Mouse (Mus musculus) MEL (cell line): ENCODE data around the gene Arsb. TPM values are rescaled to one million over a fixed set of nuclear protein-coding genes. Genes with fewer than 3 reads are reported as not detected.

Experiments used
- DNase-seq: peaks from one replicate; pipeline ENCODE4 v3.0.0; 2011; ENCODE audit warnings: low read depth, low spot score
- H3K27ac ChIP-seq: 2 replicates; pipeline ENCODE4 v1.5.1; 2012; ENCODE audit warnings: low read depth, mild to moderate bottlenecking, control low read depth, low read length, moderate library complexity; ENCODE audit not compliant: control insufficient read depth
- H3K27me3 ChIP-seq, 2 experiments: fragments of 150-350 bp in 1 of 2; sonication (generic) in 1 of 2; 2 replicates each; pipeline ENCODE4 v1.6.1; 2012; ENCODE audit warnings: low read length in 2 of 2, mild to moderate bottlenecking in 2 of 2, improper control_type of control experiment in 1 of 2, moderate library complexity in 1 of 2; ENCODE audit not compliant: insufficient read depth in 2 of 2, control insufficient read depth in 1 of 2
- H3K36me3 ChIP-seq, 2 experiments: 2 replicates each; pipeline ENCODE4 v1.6.1; 2012 to 2014; ENCODE audit warnings: low read length in 2 of 2, improper control_type of control experiment in 1 of 2, inconsistent platforms in 1 of 2, mild to moderate bottlenecking in 1 of 2; ENCODE audit not compliant: insufficient read depth in 2 of 2, control insufficient read depth in 1 of 2
- H3K4me1 ChIP-seq, 2 experiments: fragments of 150-350 bp in 1 of 2; sonication (generic) in 1 of 2; 2 replicates each; pipeline ENCODE4 v1.6.1; 2012; ENCODE audit warnings: low read length in 2 of 2, improper control_type of control experiment in 1 of 2, mild to moderate bottlenecking in 1 of 2; ENCODE audit not compliant: insufficient read depth in 2 of 2, control insufficient read depth in 1 of 2
- H3K4me3 ChIP-seq, 2 experiments: fragments of 150-350 bp in 1 of 2; sonication (generic) in 1 of 2; 2 replicates each; pipeline ENCODE4 v1.5.1; 2012; ENCODE audit warnings: low read depth in 2 of 2, low read length in 2 of 2, mild to moderate bottlenecking in 2 of 2, moderate library complexity in 2 of 2, control low read depth in 1 of 2, improper control_type of control experiment in 1 of 2; ENCODE audit not compliant: control insufficient read depth in 1 of 2, insufficient read depth in 1 of 2
- H3K79me2 ChIP-seq: 2 replicates; pipeline ENCODE4 v1.6.1; 2012; ENCODE audit warnings: mild to moderate bottlenecking, low read length, moderate library complexity; ENCODE audit not compliant: control insufficient read depth, poor library complexity, insufficient read depth
- H3K9ac ChIP-seq: 2 replicates; pipeline ENCODE4 v1.6.1; 2012; ENCODE audit warnings: low read depth, mild to moderate bottlenecking, control low read depth, low read length, moderate library complexity; ENCODE audit not compliant: control insufficient read depth, poor library complexity, severe bottlenecking
- H3K9me3 ChIP-seq: fragments of 150-350 bp; sonication (generic); replicated peaks from 2 replicates; pipeline ENCODE4 v1.6.1; 2012; ENCODE audit warnings: mild to moderate bottlenecking, low read length, improper control_type of control experiment, moderate library complexity; ENCODE audit not compliant: insufficient read depth
- BHLHE40 ChIP-seq: IDR thresholded peaks from 2 replicates; pipeline ENCODE4 v1.6.1; 2012; ENCODE audit warnings: low read depth, mild to moderate bottlenecking, inconsistent platforms, low read length, improper control_type of control experiment, borderline replicate concordance
- CHD1 ChIP-seq: IDR thresholded peaks from 2 replicates; pipeline ENCODE4 v1.6.1; 2012; ENCODE audit warnings: low read depth, mild to moderate bottlenecking, inconsistent platforms, low read length, improper control_type of control experiment
- CTCF ChIP-seq, 3 experiments: IDR thresholded peaks in 2 of 3; conservative IDR thresholded peaks in 1 of 3; 2 replicates each; pipeline ENCODE4 v1.5.1; 2011 to 2012; ENCODE audit warnings: low read length in 3 of 3, low read depth in 2 of 3, mild to moderate bottlenecking in 2 of 3, improper control_type of control experiment in 1 of 3, inconsistent platforms in 1 of 3, mixed read lengths in 1 of 3, moderate library complexity in 1 of 3; ENCODE audit not compliant: control insufficient read depth in 1 of 3, insufficient read depth in 1 of 3, poor library complexity in 1 of 3, severe bottlenecking in 1 of 3
- E2F4 ChIP-seq: IDR thresholded peaks from 2 replicates; pipeline ENCODE4 v1.6.1; 2011; ENCODE audit warnings: low read depth, low read length, improper control_type of control experiment, borderline replicate concordance
- EP300 ChIP-seq, 2 experiments: IDR thresholded peaks; 2 replicates each; pipeline ENCODE4 v1.6.1; 2011; ENCODE audit warnings: improper control_type of control experiment in 2 of 2, low read length in 2 of 2, low read depth in 1 of 2, mild to moderate bottlenecking in 1 of 2
- ETS1 ChIP-seq: IDR thresholded peaks from 2 replicates; pipeline ENCODE4 v1.6.1; 2012; ENCODE audit warnings: low read depth, mild to moderate bottlenecking, inconsistent platforms, low read length, improper control_type of control experiment, moderate library complexity
- GABPA ChIP-seq: IDR thresholded peaks from 2 replicates; pipeline ENCODE4 v1.6.1; 2012; ENCODE audit warnings: low read depth, mild to moderate bottlenecking, inconsistent platforms, low read length, improper control_type of control experiment, moderate library complexity
- GATA1 ChIP-seq: IDR thresholded peaks from 2 replicates; pipeline ENCODE4 v1.6.1; 2011; ENCODE audit warnings: low read depth, low read length, improper control_type of control experiment
- HCFC1 ChIP-seq: IDR thresholded peaks from 2 replicates; pipeline ENCODE4 v1.6.1; 2012; ENCODE audit warnings: low read depth, mild to moderate bottlenecking, inconsistent platforms, low read length, improper control_type of control experiment, moderate library complexity
- JUND ChIP-seq: IDR thresholded peaks from 2 replicates; pipeline ENCODE4 v1.6.1; 2011; ENCODE audit warnings: low read depth, mild to moderate bottlenecking, improper control_type of control experiment, low read length
- MAFK ChIP-seq: IDR thresholded peaks from 2 replicates; pipeline ENCODE4 v1.6.1; 2011; ENCODE audit warnings: low read depth, mild to moderate bottlenecking, low read length, improper control_type of control experiment, borderline replicate concordance
- MAX ChIP-seq: IDR thresholded peaks from 2 replicates; pipeline ENCODE4 v1.6.1; 2011; ENCODE audit warnings: low read length, improper control_type of control experiment
- MXI1 ChIP-seq: IDR thresholded peaks from 2 replicates; pipeline ENCODE4 v1.6.1; 2011; ENCODE audit warnings: mild to moderate bottlenecking, low read depth, low read length, improper control_type of control experiment
- MYB ChIP-seq: IDR thresholded peaks from 2 replicates; pipeline ENCODE4 v1.6.1; 2011; ENCODE audit warnings: mild to moderate bottlenecking, low read depth, low read length, improper control_type of control experiment
- MYC ChIP-seq: IDR thresholded peaks from 2 replicates; pipeline ENCODE4 v1.6.1; 2011; ENCODE audit warnings: low read depth, mild to moderate bottlenecking, low read length, improper control_type of control experiment, moderate library complexity
- NRF1 ChIP-seq: IDR thresholded peaks from 2 replicates; pipeline ENCODE4 v1.6.1; 2014; ENCODE audit warnings: low read depth, mild to moderate bottlenecking, inconsistent platforms, low read length, improper control_type of control experiment, moderate library complexity; ENCODE audit not compliant: poor library complexity, insufficient read depth, severe bottlenecking
- POLR2AphosphoS5 ChIP-seq: IDR thresholded peaks from 2 replicates; pipeline ENCODE4 v1.6.1; 2012; ENCODE audit warnings: low read depth, borderline replicate concordance, mild to moderate bottlenecking, inconsistent platforms, low read length, moderate library complexity, mixed read lengths
- RAD21 ChIP-seq: IDR thresholded peaks from 2 replicates; pipeline ENCODE4 v1.6.1; 2011; ENCODE audit warnings: mild to moderate bottlenecking, low read depth, low read length, improper control_type of control experiment
- RCOR1 ChIP-seq: IDR thresholded peaks from 2 replicates; pipeline ENCODE4 v1.6.1; 2012; ENCODE audit warnings: low read depth, mild to moderate bottlenecking, inconsistent platforms, low read length, improper control_type of control experiment
- SIN3A ChIP-seq: IDR thresholded peaks from 2 replicates; pipeline ENCODE4 v1.6.1; 2012; ENCODE audit warnings: low read length, improper control_type of control experiment, inconsistent platforms
- SMC3 ChIP-seq: IDR thresholded peaks from 2 replicates; pipeline ENCODE4 v1.6.1; 2011; ENCODE audit warnings: low read depth, low read length, improper control_type of control experiment
- TBP ChIP-seq: IDR thresholded peaks from 2 replicates; pipeline ENCODE4 v1.8.0; 2011; ENCODE audit warnings: low read depth, low read length, improper control_type of control experiment
- TCF12 ChIP-seq: IDR thresholded peaks from 2 replicates; pipeline ENCODE4 v1.6.1; 2014; ENCODE audit warnings: low read depth, mild to moderate bottlenecking, inconsistent platforms, low read length, improper control_type of control experiment, moderate library complexity
- USF1 ChIP-seq: IDR thresholded peaks from 2 replicates; pipeline ENCODE4 v1.6.1; 2014; ENCODE audit warnings: low read depth, mild to moderate bottlenecking, inconsistent platforms, low read length, improper control_type of control experiment, moderate library complexity
- USF2 ChIP-seq, 2 experiments: IDR thresholded peaks; 2 replicates each; pipeline ENCODE4 v1.6.1; 2011 to 2012; ENCODE audit warnings: improper control_type of control experiment in 2 of 2, low read length in 2 of 2, borderline replicate concordance in 1 of 2, inconsistent platforms in 1 of 2, low read depth in 1 of 2, mild to moderate bottlenecking in 1 of 2; ENCODE audit not compliant: insufficient read depth in 1 of 2
- ZC3H11A ChIP-seq: IDR thresholded peaks from 2 replicates; pipeline ENCODE4 v1.6.1; 2012; ENCODE audit warnings: low read depth, mild to moderate bottlenecking, inconsistent platforms, low read length, improper control_type of control experiment
- ZKSCAN1 ChIP-seq: IDR thresholded peaks from 2 replicates; pipeline ENCODE4 v1.6.1; 2012; ENCODE audit warnings: low read depth, mild to moderate bottlenecking, inconsistent platforms, low read length, improper control_type of control experiment, moderate library complexity
- ZNF384 ChIP-seq: IDR thresholded peaks from 2 replicates; pipeline ENCODE4 v1.6.1; 2012; ENCODE audit warnings: low read depth, mild to moderate bottlenecking, inconsistent platforms, low read length, improper control_type of control experiment
- polyA plus RNA-seq, 2 experiments: library from polyadenylated mRNA; stranded (reverse) in 1 of 2; unstranded in 1 of 2; fragments of >175 nt in 1 of 2; fragments of >200 nt in 1 of 2; gene quantifications; 2 replicates each; pipeline versions ENCODE4 v1.2.1 to v1.2.4; 2012; ENCODE audit warnings: low replicate concordance in 2 of 2, low read depth in 1 of 2; ENCODE audit not compliant: insufficient read length in 2 of 2, insufficient read depth in 1 of 2, missing spikeins in 1 of 2
- total RNA-seq: library from RNA; depleted of rRNA; stranded (reverse); fragments of 300-350 nt; gene quantifications from 2 replicates; pipeline ENCODE4 v1.2.3, GENCODE M21; 2012

The Arsb gene
- total and polyA plus RNA-seq, 3 experiments = 0.04 to 0.07 TPM; not detected in 1

DNA sequence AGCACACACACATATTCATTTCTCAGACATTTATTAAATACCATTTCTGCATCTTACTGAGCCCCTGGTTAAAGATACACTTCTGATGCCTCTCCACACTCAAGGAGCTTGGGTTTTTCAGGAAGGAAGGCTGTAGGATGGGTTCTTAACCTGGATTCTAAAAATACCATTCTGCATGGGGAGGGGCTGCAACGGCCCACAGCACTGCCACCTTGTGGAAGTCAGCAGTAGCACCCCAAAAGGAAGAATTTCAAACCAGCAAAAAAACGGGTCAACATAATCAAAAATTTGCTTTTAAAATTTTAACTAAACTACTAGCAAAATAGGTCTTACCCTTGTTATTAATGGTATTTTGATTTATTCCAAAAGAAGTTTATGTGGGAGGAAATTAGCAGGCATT is 47.2 kb upstream of the Arsb start (continued):
- no peak for TF ChIP-seq MYC
- TF ChIP-seq GATA1 = no peak
- no peak for TF ChIP-seq RCOR1
- TF ChIP-seq BHLHE40 = no peak
- TF ChIP-seq ZC3H11A = 0 out of 2 replicates have a peak, but pooled peaks have one; percentile 11
- no peak for TF ChIP-seq MAX
- no peak for TF ChIP-seq MYB
- TF ChIP-seq ETS1 = no peak
- TF ChIP-seq ZKSCAN1 = no peak
- no peak for TF ChIP-seq TCF12
- no peak for TF ChIP-seq MAFK
- no peak for TF ChIP-seq NRF1
- peak; percentile 40 for TF ChIP-seq RAD21
- TF ChIP-seq TBP = no peak
- no peak for TF ChIP-seq USF1
- peak; percentile 75 for TF ChIP-seq SMC3

DNA sequence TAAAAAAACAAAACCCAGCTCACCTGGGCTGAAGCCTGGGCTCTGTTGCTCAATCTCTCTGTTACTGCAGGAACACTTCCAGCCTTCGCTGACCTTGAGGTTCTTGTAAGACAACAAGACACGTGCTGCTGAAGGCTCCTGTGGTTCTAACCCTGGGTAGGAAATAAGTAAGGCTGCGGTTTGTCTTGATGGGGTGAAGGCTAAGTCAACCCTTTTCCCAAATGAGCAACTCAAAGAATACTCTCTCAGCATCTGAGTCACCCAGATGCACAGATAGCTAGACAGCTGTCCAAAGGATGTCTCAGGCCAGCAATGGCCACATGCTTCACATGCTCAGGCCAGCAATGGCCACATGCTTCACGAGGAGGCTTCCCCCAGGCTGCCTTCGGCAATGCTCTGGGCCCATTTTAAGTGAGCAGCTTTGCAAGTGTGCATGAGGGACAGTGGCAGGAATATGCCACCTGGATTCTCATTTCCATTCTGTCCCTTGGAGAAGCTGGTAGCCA is 36.2 kb upstream of the Arsb start:
- no peak overlapping the region for H3K27ac ChIP-seq
- H3K4me3 ChIP-seq = no peak overlapping the region
- H3K9ac ChIP-seq = no peak overlapping the region
- no peak for DNase-seq
- H3K4me1 ChIP-seq = no peaks in the 10 kb centered on the region
- H3K36me3 ChIP-seq = no peaks in the 10 kb centered on the region
- TF ChIP-seq TCF12 (no peak), ZC3H11A (no peak), JUND (no peak), ZNF384 (no peak), MXI1 (no peak), MYB (no peak), MAX (no peak), ZKSCAN1 (no peak), SIN3A (no peak), EP300 (IDR thresholded peaks at IDR 0.05; ENCODE audit: low read depth in 1 of 2, low read length in 2 of 2) (no peak), USF1 (no peak), USF2 (IDR thresholded peaks at IDR 0.05; ENCODE audit: borderline replicate concordance in 1 of 2, insufficient read depth in 1 of 2, low read depth in 1 of 2, low read length in 2 of 2) (no peak), E2F4 (no peak), CHD1 (no peak), POLR2AphosphoS5 (no peak), CTCF (IDR thresholded peaks at IDR 0.05 in 2 of 3, conservative IDR thresholded peaks at IDR 0.05 in 1 of 3; ENCODE audit: control insufficient read depth in 1 of 3, insufficient read depth in 1 of 3, low read depth in 2 of 3, low read length in 3 of 3, poor library complexity in 1 of 3, severe bottlenecking in 1 of 3) (no peak), GABPA (no peak), HCFC1 (no peak)
- TF ChIP-seq, all 39 proteins: peak for 0
- 0 out of 4 replicates have a peak, but pooled peaks cover 0 to 1% of the 10 kb centered on the region in 2 experiments for H3K27me3 ChIP-seq
- H3K9me3 ChIP-seq = no peaks in the 10 kb centered on the region
- no peaks in the 10 kb centered on the region for H3K79me2 ChIP-seq
